Mouse (Mus musculus) lung, embryonic 16.5 days (tissue): ENCODE measurements around the gene Gm18336. TPM values are rescaled to one million over a fixed set of nuclear protein-coding genes. Genes with fewer than 3 reads are reported as not detected.

ENCODE experiments used
- ATAC-seq: fragments of 200-750 bp; cut with Nextera tagmentation; 2 replicates; pipeline ENCODE4 v1.8.0; 2017; ENCODE audit warnings: low read depth, mild to moderate bottlenecking, moderate library complexity
- H3K27ac ChIP-seq: fragments of 300-500 bp; sonication (generic); 2 replicates; pipeline ENCODE4 v1.5.1; 2014; ENCODE audit warnings: mild to moderate bottlenecking, control low read depth, low read length
- H3K27me3 ChIP-seq: fragments of 300-500 bp; sonication (generic); 2 replicates; pipeline ENCODE4 v1.6.1; 2014; ENCODE audit warnings: low read depth, low read length, mixed read lengths; ENCODE audit not compliant: control insufficient read depth, insufficient read depth
- H3K36me3 ChIP-seq: fragments of 300-500 bp; sonication (generic); 2 replicates; pipeline ENCODE4 v1.6.1; 2014; ENCODE audit warnings: low read length; ENCODE audit not compliant: control insufficient read depth, insufficient read depth
- H3K4me1 ChIP-seq: fragments of 300-500 bp; sonication (generic); replicated peaks from 2 replicates; pipeline ENCODE4 v1.6.1; 2014; ENCODE audit warnings: low read length, mixed read lengths; ENCODE audit not compliant: control insufficient read depth, insufficient read depth
- H3K4me2 ChIP-seq: fragments of 300-500 bp; sonication (generic); 2 replicates; pipeline ENCODE4 v1.6.1; 2014; ENCODE audit warnings: low read depth, low read length, control low read depth
- H3K4me3 ChIP-seq: fragments of 300-500 bp; sonication (generic); 2 replicates; pipeline ENCODE4 v1.5.1; 2014; ENCODE audit warnings: mild to moderate bottlenecking, low read length, control low read depth
- H3K9ac ChIP-seq: fragments of 300-500 bp; sonication (generic); 2 replicates; pipeline ENCODE4 v1.6.1; 2014; ENCODE audit warnings: low read length, control low read depth
- H3K9me3 ChIP-seq: fragments of 300-500 bp; sonication (generic); 2 replicates; pipeline ENCODE4 v1.6.1; 2016; ENCODE audit warnings: low read length; ENCODE audit not compliant: control insufficient read depth
- WGBS: fragments of 180-500 bp; shearing (Covaris S2); extraction: QIAGEN DNeasy Blood & Tissue Kit; methylation state at CpG from one replicate; pipeline ENCODE4 v1.1.7; 2014; 5-methylcytosine and 5-hydroxymethylcytosine counted together
- polyA plus RNA-seq: library from polyadenylated mRNA; unstranded; fragments of >200 nt; fragmentation: Nextera tagmentation; extraction: Ambion mirVana; gene quantifications from 2 replicates; pipeline ENCODE4 v1.2.1, GENCODE M21; 2015

The Gm18336 gene
- polyA plus RNA-seq, 1 experiment from 2014 or later = not detected

- ATAC-seq = no peak
- H3K36me3 ChIP-seq = no peaks in the 10 kb centered on the region
- H3K27ac ChIP-seq = no peak overlapping the region
- WGBS = 75% methylated on average over 1 of the region's 1 CpGs
- no peaks in the 10 kb centered on the region for H3K9me3 ChIP-seq
- no peak overlapping the region for H3K4me2 ChIP-seq
- no peak overlapping the region for H3K9ac ChIP-seq
- H3K27me3 ChIP-seq = no peaks in the 10 kb centered on the region
- no peaks in the 10 kb centered on the region for H3K4me1 ChIP-seq
- no peak overlapping the region for H3K4me3 ChIP-seq
These were observed 2.1 kb downstream of the Gm18336 start for GRCm38 (mm10) chrX:73396446-73396845.

GRCm38 (mm10) chrX:73391481-73391880, 7.1 kb downstream of the Gm18336 start:
- 74% methylated on average over 4 of the region's 4 CpGs for WGBS
- H3K36me3 ChIP-seq = no peaks in the 10 kb centered on the region
- H3K9ac ChIP-seq = no peak overlapping the region
- no peaks in the 10 kb centered on the region for H3K27me3 ChIP-seq
- no peaks in the 10 kb centered on the region for H3K4me1 ChIP-seq
- no peak overlapping the region for H3K4me2 ChIP-seq
- H3K4me3 ChIP-seq = no peak overlapping the region
- no peak overlapping the region for H3K27ac ChIP-seq
- H3K9me3 ChIP-seq = no peaks in the 10 kb centered on the region
- ATAC-seq = no peak

GRCm38 (mm10) chrX:73384924-73385323, 13.6 kb downstream of the Gm18336 start:
- no peak overlapping the region for H3K27ac ChIP-seq
- no peak overlapping the region for H3K4me2 ChIP-seq
- no peaks in the 10 kb centered on the region for H3K27me3 ChIP-seq
- H3K36me3 ChIP-seq = no peaks in the 10 kb centered on the region
- ATAC-seq = no peak
- H3K4me1 ChIP-seq = no peaks in the 10 kb centered on the region
- H3K9me3 ChIP-seq = no peaks in the 10 kb centered on the region
- WGBS = 8% methylated on average over 1 of the region's 1 CpGs
- H3K4me3 ChIP-seq = no peak overlapping the region
- no peak overlapping the region for H3K9ac ChIP-seq

GRCm38 (mm10) chrX:73384419-73384818, 14.1 kb downstream of the Gm18336 start:
- Histone ChIP-seq H3K9ac (no peak overlapping the region), H3K36me3 (no peaks in the 10 kb centered on the region), H3K27me3 (no peaks in the 10 kb centered on the region), H3K9me3 (no peaks in the 10 kb centered on the region), H3K4me3 (no peak overlapping the region), H3K4me2 (no peak overlapping the region), H3K4me1 (no peaks in the 10 kb centered on the region), H3K27ac (no peak overlapping the region)
- ATAC-seq = no peak
- 58% methylated on average over 6 of the region's 6 CpGs for WGBS

- Histone ChIP-seq H3K4me3 (no peak overlapping the region), H3K9ac (no peak overlapping the region), H3K27me3 (no peaks in the 10 kb centered on the region), H3K36me3 (no peaks in the 10 kb centered on the region; the same call in 1 of the 2 replicates), H3K4me1 (no peaks in the 10 kb centered on the region), H3K27ac (no peak overlapping the region), H3K4me2 (no peak overlapping the region), H3K9me3 (no peaks in the 10 kb centered on the region)
- no peak for ATAC-seq
These were observed 35.2 kb downstream of the Gm18336 start for GRCm38 (mm10) chrX:73363291-73363690.

- no peak overlapping the region for H3K9ac ChIP-seq
- H3K36me3 ChIP-seq = peaks cover 26% of the 10 kb centered on the region
- 0 out of 2 replicates have a peak, but pooled peaks cover 3% of the 10 kb centered on the region for H3K9me3 ChIP-seq
- no peak overlapping the region for H3K27ac ChIP-seq
- WGBS = 80% methylated on average over 1 of the region's 1 CpGs
- no peak for ATAC-seq
- no peaks in the 10 kb centered on the region for H3K27me3 ChIP-seq
- no peak overlapping the region for H3K4me3 ChIP-seq
- no peaks in the 10 kb centered on the region for H3K4me1 ChIP-seq
- no peak overlapping the region for H3K4me2 ChIP-seq
These were observed 41.8 kb downstream of the Gm18336 start for GRCm38 (mm10) chrX:73356719-73357118.

- Histone ChIP-seq H3K27ac (no peak overlapping the region), H3K27me3 (no peaks in the 10 kb centered on the region), H3K9me3 (0 out of 2 replicates have a peak, but pooled peaks cover 3% of the 10 kb centered on the region), H3K4me2 (no peak overlapping the region), H3K4me1 (no peaks in the 10 kb centered on the region), H3K4me3 (no peak overlapping the region), H3K9ac (no peak overlapping the region), H3K36me3 (peaks cover 28% of the 10 kb centered on the region)
- 87% methylated on average over 2 of the region's 2 CpGs for WGBS
- no peak for ATAC-seq
These were observed 42.4 kb downstream of the Gm18336 start for GRCm38 (mm10) chrX:73356163-73356562.

Other genes starting within 250 kb of the Gm18336 start
- not detected in 2 replicates for gene Xlr5b, start 249.9 kb downstream of the Gm18336 start, polyA plus RNA-seq
- gene DXBay18, start 249.3 kb downstream of the Gm18336 start, polyA plus RNA-seq = not detected in 2 replicates
- gene Spin2d, start 221.7 kb downstream of the Gm18336 start, polyA plus RNA-seq = not detected in 2 replicates
- 8.4 and 10.6 TPM in 2 replicates for gene Xlr3b, start 206.5 kb downstream of the Gm18336 start, polyA plus RNA-seq
- 0.65 and 1.3 TPM in 2 replicates for gene Xlr4b, start 184.4 kb downstream of the Gm18336 start, polyA plus RNA-seq
- gene F8a, start 170.4 kb downstream of the Gm18336 start, polyA plus RNA-seq = 10.5 TPM in 2 replicates
- 0.24 and 0.83 TPM in 2 replicates for gene Xlr4c, start 155.6 kb downstream of the Gm18336 start, polyA plus RNA-seq
- gene Xlr3c, start 133.3 kb downstream of the Gm18336 start, polyA plus RNA-seq = not detected in 2 replicates
- 0.24 TPM in 1 of 2 replicates, not detected in the other for gene Xlr5a, start 105.8 kb downstream of the Gm18336 start, polyA plus RNA-seq
- not detected in 2 replicates for gene Xlr5c, start 105.8 kb downstream of the Gm18336 start, polyA plus RNA-seq
- not detected in 2 replicates for gene Gm45015, start 61.9 kb downstream of the Gm18336 start, polyA plus RNA-seq
- 12.9 and 13.8 TPM in 2 replicates for gene Zfp275, start 56.1 kb downstream of the Gm18336 start, polyA plus RNA-seq
- 0.13 and 0.14 TPM in 2 replicates for gene Zfp92, start 12.4 kb upstream of the Gm18336 start, polyA plus RNA-seq
- gene Trex2, start 36.6 kb upstream of the Gm18336 start, polyA plus RNA-seq = not detected in 2 replicates
- gene Haus7, start 60.3 kb upstream of the Gm18336 start, polyA plus RNA-seq = 54.2 and 54.4 TPM in 2 replicates
- gene Bgn, start 84.9 kb upstream of the Gm18336 start, polyA plus RNA-seq = 206 and 225 TPM in 2 replicates
- gene Atp2b3, start 104.3 kb upstream of the Gm18336 start, polyA plus RNA-seq = 0.11 TPM in 1 of 2 replicates, not detected in the other
- 6.2 and 7.0 TPM in 2 replicates for gene Dusp9, start 240.7 kb upstream of the Gm18336 start, polyA plus RNA-seq